Mouse (Mus musculus) MEL (cell line): Measurements from ENCODE around the gene Smg8. TPM values are rescaled to one million over a fixed set of nuclear protein-coding genes. Genes with fewer than 3 reads are reported as not detected.
A peak's percentile ranks its signal among the peaks of the same experiment; 100 is the strongest.

Experiments
- DNase-seq: peaks from one replicate; pipeline ENCODE4 v3.0.0; 2011; ENCODE audit warnings: low read depth, low spot score
- H3K27ac ChIP-seq: 2 replicates; pipeline ENCODE4 v1.5.1; 2012; ENCODE audit warnings: low read depth, mild to moderate bottlenecking, control low read depth, low read length, moderate library complexity; ENCODE audit not compliant: control insufficient read depth
- H3K27me3 ChIP-seq, 2 experiments: fragments of 150-350 bp in 1 of 2; sonication (generic) in 1 of 2; 2 replicates each; pipeline ENCODE4 v1.6.1; 2012; ENCODE audit warnings: low read length in 2 of 2, mild to moderate bottlenecking in 2 of 2, improper control_type of control experiment in 1 of 2, moderate library complexity in 1 of 2; ENCODE audit not compliant: insufficient read depth in 2 of 2, control insufficient read depth in 1 of 2
- H3K36me3 ChIP-seq, 2 experiments: 2 replicates each; pipeline ENCODE4 v1.6.1; 2012 to 2014; ENCODE audit warnings: low read length in 2 of 2, improper control_type of control experiment in 1 of 2, inconsistent platforms in 1 of 2, mild to moderate bottlenecking in 1 of 2; ENCODE audit not compliant: insufficient read depth in 2 of 2, control insufficient read depth in 1 of 2
- H3K4me1 ChIP-seq, 2 experiments: fragments of 150-350 bp in 1 of 2; sonication (generic) in 1 of 2; 2 replicates each; pipeline ENCODE4 v1.6.1; 2012; ENCODE audit warnings: low read length in 2 of 2, improper control_type of control experiment in 1 of 2, mild to moderate bottlenecking in 1 of 2; ENCODE audit not compliant: insufficient read depth in 2 of 2, control insufficient read depth in 1 of 2
- H3K4me3 ChIP-seq, 2 experiments: fragments of 150-350 bp in 1 of 2; sonication (generic) in 1 of 2; 2 replicates each; pipeline ENCODE4 v1.5.1; 2012; ENCODE audit warnings: low read depth in 2 of 2, low read length in 2 of 2, mild to moderate bottlenecking in 2 of 2, moderate library complexity in 2 of 2, control low read depth in 1 of 2, improper control_type of control experiment in 1 of 2; ENCODE audit not compliant: control insufficient read depth in 1 of 2, insufficient read depth in 1 of 2
- H3K79me2 ChIP-seq: 2 replicates; pipeline ENCODE4 v1.6.1; 2012; ENCODE audit warnings: mild to moderate bottlenecking, low read length, moderate library complexity; ENCODE audit not compliant: control insufficient read depth, poor library complexity, insufficient read depth
- H3K9ac ChIP-seq: 2 replicates; pipeline ENCODE4 v1.6.1; 2012; ENCODE audit warnings: low read depth, mild to moderate bottlenecking, control low read depth, low read length, moderate library complexity; ENCODE audit not compliant: control insufficient read depth, poor library complexity, severe bottlenecking
- H3K9me3 ChIP-seq: fragments of 150-350 bp; sonication (generic); replicated peaks from 2 replicates; pipeline ENCODE4 v1.6.1; 2012; ENCODE audit warnings: mild to moderate bottlenecking, low read length, improper control_type of control experiment, moderate library complexity; ENCODE audit not compliant: insufficient read depth
- BHLHE40 ChIP-seq: IDR thresholded peaks from 2 replicates; pipeline ENCODE4 v1.6.1; 2012; ENCODE audit warnings: low read depth, mild to moderate bottlenecking, inconsistent platforms, low read length, improper control_type of control experiment, borderline replicate concordance
- CHD1 ChIP-seq: IDR thresholded peaks from 2 replicates; pipeline ENCODE4 v1.6.1; 2012; ENCODE audit warnings: low read depth, mild to moderate bottlenecking, inconsistent platforms, low read length, improper control_type of control experiment
- CHD2 ChIP-seq: IDR thresholded peaks from 2 replicates; pipeline ENCODE4 v1.6.1; 2011; ENCODE audit warnings: low read length, improper control_type of control experiment
- CTCF ChIP-seq, 3 experiments: IDR thresholded peaks in 2 of 3; conservative IDR thresholded peaks in 1 of 3; 2 replicates each; pipeline ENCODE4 v1.5.1; 2011 to 2012; ENCODE audit warnings: low read length in 3 of 3, low read depth in 2 of 3, mild to moderate bottlenecking in 2 of 3, improper control_type of control experiment in 1 of 3, inconsistent platforms in 1 of 3, mixed read lengths in 1 of 3, moderate library complexity in 1 of 3; ENCODE audit not compliant: control insufficient read depth in 1 of 3, insufficient read depth in 1 of 3, poor library complexity in 1 of 3, severe bottlenecking in 1 of 3
- E2F4 ChIP-seq: IDR thresholded peaks from 2 replicates; pipeline ENCODE4 v1.6.1; 2011; ENCODE audit warnings: low read depth, low read length, improper control_type of control experiment, borderline replicate concordance
- EP300 ChIP-seq, 2 experiments: IDR thresholded peaks; 2 replicates each; pipeline ENCODE4 v1.6.1; 2011; ENCODE audit warnings: improper control_type of control experiment in 2 of 2, low read length in 2 of 2, low read depth in 1 of 2, mild to moderate bottlenecking in 1 of 2
- ETS1 ChIP-seq: IDR thresholded peaks from 2 replicates; pipeline ENCODE4 v1.6.1; 2012; ENCODE audit warnings: low read depth, mild to moderate bottlenecking, inconsistent platforms, low read length, improper control_type of control experiment, moderate library complexity
- GABPA ChIP-seq: IDR thresholded peaks from 2 replicates; pipeline ENCODE4 v1.6.1; 2012; ENCODE audit warnings: low read depth, mild to moderate bottlenecking, inconsistent platforms, low read length, improper control_type of control experiment, moderate library complexity
- KAT2A ChIP-seq: conservative IDR thresholded peaks from 2 replicates; pipeline ENCODE4 v1.6.1; 2012; ENCODE audit warnings: low read depth, low read length, improper control_type of control experiment, inconsistent platforms
- MAFK ChIP-seq: IDR thresholded peaks from 2 replicates; pipeline ENCODE4 v1.6.1; 2011; ENCODE audit warnings: low read depth, mild to moderate bottlenecking, low read length, improper control_type of control experiment, borderline replicate concordance
- MAX ChIP-seq: IDR thresholded peaks from 2 replicates; pipeline ENCODE4 v1.6.1; 2011; ENCODE audit warnings: low read length, improper control_type of control experiment
- MXI1 ChIP-seq: IDR thresholded peaks from 2 replicates; pipeline ENCODE4 v1.6.1; 2011; ENCODE audit warnings: mild to moderate bottlenecking, low read depth, low read length, improper control_type of control experiment
- MYC ChIP-seq: IDR thresholded peaks from 2 replicates; pipeline ENCODE4 v1.6.1; 2011; ENCODE audit warnings: low read depth, mild to moderate bottlenecking, low read length, improper control_type of control experiment, moderate library complexity
- NRF1 ChIP-seq: IDR thresholded peaks from 2 replicates; pipeline ENCODE4 v1.6.1; 2014; ENCODE audit warnings: low read depth, mild to moderate bottlenecking, inconsistent platforms, low read length, improper control_type of control experiment, moderate library complexity; ENCODE audit not compliant: poor library complexity, insufficient read depth, severe bottlenecking
- POLR2A ChIP-seq, 2 experiments: IDR thresholded peaks; 2 replicates each; pipeline ENCODE4 v1.6.1; 2011 to 2012; ENCODE audit warnings: low read length in 2 of 2, mild to moderate bottlenecking in 2 of 2, control low read depth in 1 of 2, improper control_type of control experiment in 1 of 2, low read depth in 1 of 2, moderate library complexity in 1 of 2; ENCODE audit not compliant: control insufficient read depth in 1 of 2, insufficient read depth in 1 of 2, poor library complexity in 1 of 2
- POLR2AphosphoS2 ChIP-seq: IDR thresholded peaks from 2 replicates; pipeline ENCODE4 v1.6.1; 2011; ENCODE audit warnings: low read length, improper control_type of control experiment
- POLR2AphosphoS5 ChIP-seq: IDR thresholded peaks from 2 replicates; pipeline ENCODE4 v1.6.1; 2012; ENCODE audit warnings: low read depth, borderline replicate concordance, mild to moderate bottlenecking, inconsistent platforms, low read length, moderate library complexity, mixed read lengths
- RAD21 ChIP-seq: IDR thresholded peaks from 2 replicates; pipeline ENCODE4 v1.6.1; 2011; ENCODE audit warnings: mild to moderate bottlenecking, low read depth, low read length, improper control_type of control experiment
- RCOR1 ChIP-seq: IDR thresholded peaks from 2 replicates; pipeline ENCODE4 v1.6.1; 2012; ENCODE audit warnings: low read depth, mild to moderate bottlenecking, inconsistent platforms, low read length, improper control_type of control experiment
- SIN3A ChIP-seq: IDR thresholded peaks from 2 replicates; pipeline ENCODE4 v1.6.1; 2012; ENCODE audit warnings: low read length, improper control_type of control experiment, inconsistent platforms
- TAL1 ChIP-seq: IDR thresholded peaks from 2 replicates; pipeline ENCODE4 v1.6.1; 2012; ENCODE audit warnings: mild to moderate bottlenecking, inconsistent platforms, low read length, moderate library complexity, mixed read lengths
- UBTF ChIP-seq: IDR thresholded peaks from 2 replicates; pipeline ENCODE4 v1.6.1; 2012; ENCODE audit warnings: low read depth, mild to moderate bottlenecking, inconsistent platforms, low read length, improper control_type of control experiment, moderate library complexity, borderline replicate concordance; ENCODE audit not compliant: insufficient read depth
- USF1 ChIP-seq: IDR thresholded peaks from 2 replicates; pipeline ENCODE4 v1.6.1; 2014; ENCODE audit warnings: low read depth, mild to moderate bottlenecking, inconsistent platforms, low read length, improper control_type of control experiment, moderate library complexity
- USF2 ChIP-seq, 2 experiments: IDR thresholded peaks; 2 replicates each; pipeline ENCODE4 v1.6.1; 2011 to 2012; ENCODE audit warnings: improper control_type of control experiment in 2 of 2, low read length in 2 of 2, borderline replicate concordance in 1 of 2, inconsistent platforms in 1 of 2, low read depth in 1 of 2, mild to moderate bottlenecking in 1 of 2; ENCODE audit not compliant: insufficient read depth in 1 of 2
- ZC3H11A ChIP-seq: IDR thresholded peaks from 2 replicates; pipeline ENCODE4 v1.6.1; 2012; ENCODE audit warnings: low read depth, mild to moderate bottlenecking, inconsistent platforms, low read length, improper control_type of control experiment
- ZKSCAN1 ChIP-seq: IDR thresholded peaks from 2 replicates; pipeline ENCODE4 v1.6.1; 2012; ENCODE audit warnings: low read depth, mild to moderate bottlenecking, inconsistent platforms, low read length, improper control_type of control experiment, moderate library complexity
- ZMIZ1 ChIP-seq: IDR thresholded peaks from 2 replicates; pipeline ENCODE4 v1.6.1; 2012; ENCODE audit warnings: low read depth, mild to moderate bottlenecking, inconsistent platforms, low read length, improper control_type of control experiment, moderate library complexity
- ZNF384 ChIP-seq: IDR thresholded peaks from 2 replicates; pipeline ENCODE4 v1.6.1; 2012; ENCODE audit warnings: low read depth, mild to moderate bottlenecking, inconsistent platforms, low read length, improper control_type of control experiment
- polyA plus RNA-seq, 2 experiments: library from polyadenylated mRNA; stranded (reverse) in 1 of 2; unstranded in 1 of 2; fragments of >175 nt in 1 of 2; fragments of >200 nt in 1 of 2; gene quantifications; 2 replicates each; pipeline versions ENCODE4 v1.2.1 to v1.2.4; 2012; ENCODE audit warnings: low replicate concordance in 2 of 2, low read depth in 1 of 2; ENCODE audit not compliant: insufficient read length in 2 of 2, insufficient read depth in 1 of 2, missing spikeins in 1 of 2
- total RNA-seq: library from RNA; depleted of rRNA; stranded (reverse); fragments of 300-350 nt; gene quantifications from 2 replicates; pipeline ENCODE4 v1.2.3, GENCODE M21; 2012

The Smg8 gene
- total and polyA plus RNA-seq, 3 experiments = 28.1 to 120 (median 33.9) TPM

DNA sequence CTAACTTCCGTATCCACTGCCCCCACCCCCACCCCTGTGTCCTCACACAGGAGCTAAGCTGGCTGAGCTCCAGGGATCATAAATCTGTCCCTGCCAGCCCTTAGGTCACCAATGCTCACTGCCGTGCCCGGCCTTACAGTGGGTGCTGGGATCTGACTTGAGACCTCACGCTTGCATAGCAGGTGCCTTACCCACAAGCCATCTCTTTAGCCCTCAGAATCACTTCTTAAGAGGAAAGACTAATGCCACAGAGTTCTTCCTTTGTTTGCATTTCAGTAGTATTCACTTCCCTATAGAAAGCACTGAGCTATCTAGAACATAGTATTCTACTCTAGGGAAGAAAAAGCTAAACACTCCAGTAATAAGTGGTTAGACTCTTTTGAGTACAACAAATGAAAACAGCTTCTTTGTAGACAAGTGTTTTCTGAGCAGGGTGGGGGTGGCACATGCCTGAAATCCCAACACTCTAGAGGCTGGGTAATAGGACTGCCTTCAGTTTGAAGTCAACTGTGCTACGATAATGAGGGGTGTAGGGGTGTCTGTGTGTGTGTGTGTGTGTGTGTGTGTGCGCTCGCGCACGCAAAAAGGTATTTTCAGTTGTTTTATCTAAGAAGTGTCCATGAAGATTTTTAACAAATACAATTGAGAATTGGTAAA lies 47.1 kb downstream of the Smg8 start:
- no peak overlapping the region for H3K9ac ChIP-seq
- no peaks in the 10 kb centered on the region for H3K36me3 ChIP-seq
- no peak overlapping the region for H3K27ac ChIP-seq
- no peak overlapping the region for H3K4me3 ChIP-seq
- no peaks in the 10 kb centered on the region for H3K4me1 ChIP-seq
- no peaks in the 10 kb centered on the region for H3K9me3 ChIP-seq
- no peak for DNase-seq
- no peaks in the 10 kb centered on the region for H3K79me2 ChIP-seq
- TF ChIP-seq ZNF384 = no peak
- TF ChIP-seq POLR2AphosphoS5 = no peak
- no peak for TF ChIP-seq EP300 (IDR thresholded peaks at IDR 0.05; ENCODE audit: low read depth in 1 of 2, low read length in 2 of 2)
- TF ChIP-seq MXI1 = no peak
- no peak for TF ChIP-seq CTCF (IDR thresholded peaks at IDR 0.05 in 2 of 3, conservative IDR thresholded peaks at IDR 0.05 in 1 of 3; ENCODE audit: control insufficient read depth in 1 of 3, insufficient read depth in 1 of 3, low read depth in 2 of 3, low read length in 3 of 3, poor library complexity in 1 of 3, severe bottlenecking in 1 of 3)
- no peak for TF ChIP-seq KAT2A
- no peak for TF ChIP-seq ZMIZ1
- TF ChIP-seq BHLHE40 = no peak
- TF ChIP-seq RCOR1 = no peak
- TF ChIP-seq POLR2A (IDR thresholded peaks at IDR 0.05; ENCODE audit: control insufficient read depth in 1 of 2, insufficient read depth in 1 of 2, low read depth in 1 of 2, low read length in 2 of 2, poor library complexity in 1 of 2) = no peak
- TF ChIP-seq MAFK = no peak
- TF ChIP-seq MAX = no peak
- TF ChIP-seq TAL1 = no peak
- no peak for TF ChIP-seq CHD1
- TF ChIP-seq MYC = no peak
- no peaks in the 10 kb centered on the region for H3K27me3 ChIP-seq

DNA sequence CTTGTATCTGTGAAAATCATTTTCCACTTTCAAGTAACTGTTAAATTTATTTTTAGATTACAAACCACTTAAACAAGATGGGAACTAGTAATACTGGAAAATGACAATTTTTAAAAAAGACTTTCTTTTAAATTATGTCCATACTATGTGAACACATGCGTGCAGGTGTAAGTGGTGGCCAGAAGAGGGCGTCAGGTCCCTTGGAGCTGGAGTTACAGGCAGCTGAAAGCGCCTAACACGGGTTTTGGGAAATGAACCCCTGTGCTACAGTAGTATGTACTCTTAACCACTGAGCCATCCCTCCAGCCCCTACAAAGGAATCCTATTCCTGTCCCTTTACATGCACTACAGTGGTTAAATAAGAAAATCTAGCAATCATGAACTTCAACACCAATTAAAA lies 50.4 kb downstream of the Smg8 start:
- no peaks in the 10 kb centered on the region for H3K27me3 ChIP-seq
- H3K9me3 ChIP-seq = no peaks in the 10 kb centered on the region
- peak; percentile 60 for DNase-seq
- no peaks in the 10 kb centered on the region for H3K4me1 ChIP-seq
- no peaks in the 10 kb centered on the region for H3K79me2 ChIP-seq
- no peak overlapping the region for H3K9ac ChIP-seq
- no peaks in the 10 kb centered on the region for H3K36me3 ChIP-seq
- no peak overlapping the region for H3K4me3 ChIP-seq
- no peak overlapping the region for H3K27ac ChIP-seq
- TF ChIP-seq ETS1 (no peak), MXI1 (no peak), ZNF384 (no peak), CHD2 (no peak), CTCF (IDR thresholded peaks at IDR 0.05 in 2 of 3, conservative IDR thresholded peaks at IDR 0.05 in 1 of 3; ENCODE audit: control insufficient read depth in 1 of 3, insufficient read depth in 1 of 3, low read depth in 2 of 3, low read length in 3 of 3, poor library complexity in 1 of 3, severe bottlenecking in 1 of 3) (peak; percentile 47 to 75 (median 63)), CHD1 (no peak), ZKSCAN1 (no peak), KAT2A (no peak), MAX (0 out of 2 replicates have a peak, but pooled peaks have one; percentile 7), ZMIZ1 (no peak), USF2 (IDR thresholded peaks at IDR 0.05; ENCODE audit: borderline replicate concordance in 1 of 2, insufficient read depth in 1 of 2, low read depth in 1 of 2, low read length in 2 of 2) (no peak), BHLHE40 (no peak), NRF1 (no peak), ZC3H11A (peak; percentile 38), RAD21 (peak; percentile 59), GABPA (no peak), POLR2AphosphoS2 (no peak), MYC (0 out of 2 replicates have a peak, but pooled peaks have one; percentile 34), TAL1 (no peak), SIN3A (no peak), EP300 (IDR thresholded peaks at IDR 0.05; ENCODE audit: low read depth in 1 of 2, low read length in 2 of 2) (no peak), E2F4 (no peak), POLR2AphosphoS5 (no peak), UBTF (no peak), USF1 (no peak)
